Mouse (Mus musculus): ENCODE measurements at regions not wholly inside any gene's neighbourhood (a gene's known extent, or its start where the extent isn't known, plus 50 kb on each side); places are given as distances from the start of the nearest gene placed in this dataset.
A peak's percentile ranks its signal among the peaks of the same experiment; 100 is the strongest.

- peak overlapping the region; percentile 58 for H3K27ac ChIP-seq (ENCODE audit: insufficient read depth, low read length)
- peaks cover 18% of the 10 kb centered on the region for H3K4me1 ChIP-seq (ENCODE audit: control insufficient read depth, insufficient read depth, low read length)
- H3K4me3 ChIP-seq (ENCODE audit: insufficient read depth, low read length) = no peak overlapping the region
- TF ChIP-seq CTCF (IDR thresholded peaks at IDR 0.05; ENCODE audit: borderline replicate concordance, insufficient read depth, low read length) (no peak), POLR2A (IDR thresholded peaks at IDR 0.05; ENCODE audit: low read depth, low read length) (no peak)
Observed at GRCm38 (mm10) chr8:126683555-126683947, 89.8 kb upstream of the Irf2bp2 start.

- Histone ChIP-seq H3K4me3 (ENCODE audit: insufficient read depth, low read length) (no peak overlapping the region), H3K27ac (ENCODE audit: insufficient read depth, low read length) (peak overlapping the region; percentile 58; the same call in 1 of the 2 replicates), H3K4me1 (ENCODE audit: control insufficient read depth, insufficient read depth, low read length) (peaks cover 18% of the 10 kb centered on the region)
- TF ChIP-seq POLR2A (IDR thresholded peaks at IDR 0.05; ENCODE audit: low read depth, low read length) = no peak
- no peak for TF ChIP-seq CTCF (IDR thresholded peaks at IDR 0.05; ENCODE audit: borderline replicate concordance, insufficient read depth, low read length)
Observed at GRCm38 (mm10) chr8:126682817-126683554, 89.2 kb upstream of the Irf2bp2 start.

- Histone ChIP-seq H3K4me1 (ENCODE audit: control insufficient read depth, insufficient read depth, low read length) (peaks cover 15% of the 10 kb centered on the region), H3K4me3 (ENCODE audit: insufficient read depth, low read length) (no peak overlapping the region), H3K27ac (ENCODE audit: insufficient read depth, low read length) (no peak overlapping the region)
- TF ChIP-seq POLR2A (IDR thresholded peaks at IDR 0.05; ENCODE audit: low read depth, low read length) = no peak
- no peak for TF ChIP-seq CTCF (IDR thresholded peaks at IDR 0.05; ENCODE audit: borderline replicate concordance, insufficient read depth, low read length)
Observed at GRCm38 (mm10) chr8:126681948-126682651, 88.3 kb upstream of the Irf2bp2 start.

GRCm38 (mm10) chr8:126678004-126678751 lies 84.4 kb upstream of the Irf2bp2 start:
- Histone ChIP-seq H3K4me3 (ENCODE audit: insufficient read depth, low read length) (no peak overlapping the region), H3K27ac (ENCODE audit: insufficient read depth, low read length) (no peak overlapping the region), H3K4me1 (ENCODE audit: control insufficient read depth, insufficient read depth, low read length) (peaks cover 3% of the 10 kb centered on the region; the same call in 1 of the 2 replicates)
- TF ChIP-seq CTCF (IDR thresholded peaks at IDR 0.05; ENCODE audit: borderline replicate concordance, insufficient read depth, low read length) (no peak), POLR2A (IDR thresholded peaks at IDR 0.05; ENCODE audit: low read depth, low read length) (no peak)

GRCm38 (mm10) chr8:126675153-126675552 lies 81.4 kb upstream of the Irf2bp2 start:
- TF ChIP-seq POLR2A (IDR thresholded peaks at IDR 0.05; ENCODE audit: low read depth, low read length) (no peak), CTCF (IDR thresholded peaks at IDR 0.05; ENCODE audit: borderline replicate concordance, insufficient read depth, low read length) (no peak)
- Histone ChIP-seq H3K4me3 (ENCODE audit: insufficient read depth, low read length) (no peak overlapping the region), H3K27ac (ENCODE audit: insufficient read depth, low read length) (no peak overlapping the region), H3K4me1 (ENCODE audit: control insufficient read depth, insufficient read depth, low read length) (peaks cover 3% of the 10 kb centered on the region; the same call in 1 of the 2 replicates)

DNA sequence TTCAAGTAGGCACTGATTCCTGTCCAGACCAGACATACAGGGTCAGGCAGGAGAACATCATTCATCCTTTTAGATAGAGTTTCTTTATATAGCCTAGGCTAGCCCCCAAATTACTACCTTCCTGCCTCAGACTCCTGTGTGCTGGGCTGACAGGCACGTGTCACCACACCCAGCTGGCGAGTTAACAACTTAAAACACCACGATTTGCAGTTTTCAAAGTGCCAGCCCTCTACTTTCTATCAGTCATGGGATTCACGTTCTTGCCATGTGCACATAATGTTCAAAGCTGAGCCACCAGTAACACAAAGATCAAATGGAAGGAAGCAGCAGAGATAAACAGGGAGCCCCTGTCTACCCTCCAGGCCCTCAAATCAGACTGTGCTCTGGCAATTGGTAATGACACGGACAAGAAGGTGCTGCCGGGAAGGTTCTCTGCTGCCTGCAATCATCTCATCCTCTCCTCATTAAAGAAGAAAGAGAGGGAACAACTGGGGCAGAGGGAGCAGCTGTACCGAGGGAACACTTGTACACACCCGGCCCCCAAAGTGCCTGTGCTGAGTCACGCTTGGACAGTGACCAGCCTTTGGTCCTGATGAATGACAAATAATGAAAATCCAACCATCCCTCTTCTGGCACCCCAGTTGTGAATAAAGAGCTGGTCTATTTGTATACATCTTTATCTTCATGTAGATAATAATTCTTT lies 79.4 kb upstream of the Irf2bp2 start:
- Histone ChIP-seq H3K4me1 (ENCODE audit: control insufficient read depth, insufficient read depth, low read length) (peaks cover 4% of the 10 kb centered on the region), H3K27ac (ENCODE audit: insufficient read depth, low read length) (no peak overlapping the region), H3K4me3 (ENCODE audit: insufficient read depth, low read length) (no peak overlapping the region)
- TF ChIP-seq POLR2A (IDR thresholded peaks at IDR 0.05; ENCODE audit: low read depth, low read length) = no peak
- no peak for TF ChIP-seq CTCF (IDR thresholded peaks at IDR 0.05; ENCODE audit: borderline replicate concordance, insufficient read depth, low read length)

DNA sequence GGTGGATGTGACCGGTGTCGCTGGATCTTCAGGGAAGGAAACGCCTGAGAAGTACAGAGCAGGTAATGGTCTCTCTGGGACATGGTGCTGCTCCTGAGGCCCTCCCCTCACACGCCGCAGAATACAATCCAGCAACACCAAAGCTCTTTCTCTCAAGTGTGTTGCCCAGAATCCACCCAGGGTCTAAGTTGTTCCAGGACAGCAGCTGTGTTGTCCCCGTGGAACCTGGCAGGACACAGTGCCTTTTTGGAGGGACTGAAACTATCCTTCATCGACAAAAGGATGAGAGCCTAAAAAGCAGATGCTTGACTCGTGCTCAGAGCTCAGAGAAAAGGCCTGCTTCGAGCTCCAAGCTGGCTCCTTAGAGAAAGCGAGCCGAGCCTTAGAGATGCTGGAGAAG lies 77.8 kb upstream of the Irf2bp2 start:
- Histone ChIP-seq H3K27ac (ENCODE audit: insufficient read depth, low read length) (no peak overlapping the region), H3K4me1 (ENCODE audit: control insufficient read depth, insufficient read depth, low read length) (peaks cover 13% of the 10 kb centered on the region), H3K4me3 (ENCODE audit: insufficient read depth, low read length) (no peak overlapping the region)
- TF ChIP-seq POLR2A (IDR thresholded peaks at IDR 0.05; ENCODE audit: low read depth, low read length) (no peak), CTCF (IDR thresholded peaks at IDR 0.05; ENCODE audit: borderline replicate concordance, insufficient read depth, low read length) (no peak)

DNA sequence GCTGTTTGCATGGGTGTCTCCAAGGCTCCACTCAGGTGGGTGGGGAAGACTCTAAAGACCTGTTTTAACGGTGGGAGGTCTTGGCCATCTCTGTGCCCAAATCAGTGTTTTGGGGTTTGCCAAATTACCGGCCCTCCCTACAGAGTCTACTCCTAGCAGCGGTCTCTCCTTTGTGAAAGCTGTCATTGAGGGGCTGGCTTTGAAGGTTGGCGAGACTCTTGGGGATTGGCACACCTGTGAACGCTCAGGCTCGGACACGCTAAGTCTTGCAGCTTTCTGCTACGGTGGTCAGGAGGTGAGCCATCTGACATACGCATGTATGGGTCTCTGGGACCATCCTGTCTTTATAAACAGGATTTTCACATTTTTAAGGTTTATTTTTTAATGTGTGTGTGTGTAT lies 76.1 kb upstream of the Irf2bp2 start:
- Histone ChIP-seq H3K27ac (ENCODE audit: insufficient read depth, low read length) (no peak overlapping the region), H3K4me3 (ENCODE audit: insufficient read depth, low read length) (no peak overlapping the region), H3K4me1 (ENCODE audit: control insufficient read depth, insufficient read depth, low read length) (peaks cover 17% of the 10 kb centered on the region)
- TF ChIP-seq POLR2A (IDR thresholded peaks at IDR 0.05; ENCODE audit: low read depth, low read length) (no peak), CTCF (IDR thresholded peaks at IDR 0.05; ENCODE audit: borderline replicate concordance, insufficient read depth, low read length) (no peak)

DNA sequence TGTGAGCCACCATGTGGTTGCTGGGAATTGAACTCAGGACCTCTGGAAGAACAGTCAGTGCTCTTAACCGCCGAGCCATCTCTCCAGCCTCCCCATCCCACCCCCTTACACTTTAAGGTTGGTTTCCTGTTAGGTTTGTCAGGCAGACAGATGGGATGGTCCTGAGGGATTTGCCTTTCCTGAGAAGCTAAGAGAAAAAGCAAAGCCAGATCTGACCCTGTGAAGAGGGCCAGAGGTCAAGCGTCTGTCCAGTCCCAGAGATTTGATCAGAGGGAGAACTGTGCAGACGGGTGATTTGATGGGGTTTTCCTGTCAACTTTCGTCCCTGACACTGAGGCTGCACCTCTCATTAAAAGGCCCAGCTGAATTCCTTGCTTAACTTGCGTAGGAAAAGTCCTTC lies 75.4 kb upstream of the Irf2bp2 start:
- TF ChIP-seq POLR2A (IDR thresholded peaks at IDR 0.05; ENCODE audit: low read depth, low read length) (no peak), CTCF (IDR thresholded peaks at IDR 0.05; ENCODE audit: borderline replicate concordance, insufficient read depth, low read length) (no peak)
- Histone ChIP-seq H3K4me3 (ENCODE audit: insufficient read depth, low read length) (no peak overlapping the region), H3K27ac (ENCODE audit: insufficient read depth, low read length) (no peak overlapping the region), H3K4me1 (ENCODE audit: control insufficient read depth, insufficient read depth, low read length) (peaks cover 18% of the 10 kb centered on the region)

All from embryonic fibroblast, embryonic 13.5 days (primary cell).